Mouse (Mus musculus): ENCODE measurements around the gene Pard3.

The Pard3 gene

GRCm38 (mm10) chr8:127185897-127186296 lies 122.2 kb downstream of the Pard3 start:
- DNase-seq: no peak

- no peak for DNase-seq
These were observed 125.0 kb downstream of the Pard3 start for GRCm38 (mm10) chr8:127188671-127189070.

GRCm38 (mm10) chr8:127190350-127190749 lies 126.7 kb downstream of the Pard3 start:
- peak; percentile 18 for DNase-seq

GRCm38 (mm10) chr8:127191387-127191786 lies 127.7 kb downstream of the Pard3 start:
- DNase-seq: peak; percentile 38

GRCm38 (mm10) chr8:127191824-127192223 lies 128.1 kb downstream of the Pard3 start:
- DNase-seq: no peak

DNA sequence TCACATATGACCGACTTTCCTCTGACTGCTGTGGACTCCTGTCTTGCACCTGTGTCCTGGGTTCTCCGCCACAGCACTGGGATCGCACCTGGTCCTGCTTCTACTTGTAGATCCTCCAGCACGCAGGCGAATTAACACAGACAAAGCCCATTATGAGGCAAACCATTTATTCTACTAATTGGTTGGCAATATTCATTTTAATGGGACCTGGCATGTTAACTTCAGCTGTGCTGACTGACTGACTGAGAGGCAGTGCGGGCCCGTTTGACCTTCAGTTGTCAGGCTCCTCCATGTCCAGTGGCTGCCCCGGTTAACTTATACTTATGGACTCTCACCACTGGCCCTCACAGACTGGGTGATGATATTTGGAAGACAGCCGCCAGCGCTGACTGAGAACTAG lies 128.6 kb downstream of the Pard3 start:
- no peak for DNase-seq

GRCm38 (mm10) chr8:127193375-127193774 lies 129.7 kb downstream of the Pard3 start:
- no peak for DNase-seq

GRCm38 (mm10) chr8:127194786-127195407 lies 131.2 kb downstream of the Pard3 start:
- no peak for DNase-seq

GRCm38 (mm10) chr8:127196505-127197265 lies 133.0 kb downstream of the Pard3 start:
- no peak for DNase-seq

DNA sequence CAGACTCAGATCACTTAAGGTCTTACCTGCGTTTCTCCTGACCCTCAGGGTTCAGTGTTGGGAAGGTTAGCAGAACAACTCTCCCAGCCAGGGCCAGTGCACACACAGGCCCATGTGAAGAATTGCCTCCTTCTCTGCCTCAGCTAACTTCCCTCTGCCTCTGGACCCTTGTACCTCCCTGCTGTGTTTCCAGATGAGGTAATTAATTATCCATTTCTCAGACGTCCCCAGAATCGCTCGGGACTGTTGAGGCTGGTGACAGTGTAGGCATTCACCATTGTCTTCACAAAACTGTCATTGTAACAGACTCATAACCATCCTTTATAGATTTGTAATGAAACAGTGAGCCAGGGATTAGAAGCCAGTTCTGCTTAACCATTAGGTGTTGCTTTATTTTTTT lies 143.8 kb downstream of the Pard3 start:
- no peak for DNase-seq

- DNase-seq: no peak
These were observed 146.9 kb downstream of the Pard3 start for GRCm38 (mm10) chr8:127210621-127211020.

- DNase-seq: no peak
These were observed 150.6 kb downstream of the Pard3 start for GRCm38 (mm10) chr8:127214338-127214737.

DNA sequence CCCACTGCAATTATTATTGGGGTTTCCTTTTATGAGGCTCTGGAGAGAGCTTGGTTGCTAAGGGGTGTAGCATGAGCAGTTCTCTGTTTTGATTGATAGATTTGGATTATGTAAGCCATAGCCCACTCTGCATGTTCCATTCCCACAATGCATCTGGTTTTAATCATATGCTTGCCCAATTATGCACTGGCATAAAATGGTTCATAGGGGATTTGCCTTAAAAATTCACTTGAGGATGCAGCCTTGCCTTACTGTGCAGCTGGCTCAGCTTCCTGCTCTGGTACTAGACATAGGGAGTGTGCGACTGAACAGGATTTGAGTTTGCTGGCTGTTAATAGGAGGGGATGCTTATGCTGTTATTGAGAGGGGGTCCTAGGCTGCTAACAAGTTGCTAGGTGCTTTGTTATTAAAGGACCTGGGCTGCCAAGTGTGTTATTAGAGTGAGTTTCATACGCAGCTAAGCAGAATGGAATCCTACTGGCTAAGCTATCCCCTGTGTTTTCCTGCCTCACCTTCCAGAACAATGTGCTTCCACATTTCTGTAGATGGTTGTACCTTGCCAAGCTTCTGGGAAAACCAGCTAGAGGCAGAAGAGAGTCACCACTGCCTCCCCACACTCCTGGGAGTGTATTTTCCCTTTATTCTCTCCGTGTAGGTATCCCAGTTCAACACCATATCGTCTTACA lies 151.2 kb downstream of the Pard3 start:
- DNase-seq: no peak

GRCm38 (mm10) chr8:127220206-127220605 lies 156.5 kb downstream of the Pard3 start:
- no peak for DNase-seq

- DNase-seq: no peak
These were observed 156.9 kb downstream of the Pard3 start for GRCm38 (mm10) chr8:127220615-127221014.

DNA sequence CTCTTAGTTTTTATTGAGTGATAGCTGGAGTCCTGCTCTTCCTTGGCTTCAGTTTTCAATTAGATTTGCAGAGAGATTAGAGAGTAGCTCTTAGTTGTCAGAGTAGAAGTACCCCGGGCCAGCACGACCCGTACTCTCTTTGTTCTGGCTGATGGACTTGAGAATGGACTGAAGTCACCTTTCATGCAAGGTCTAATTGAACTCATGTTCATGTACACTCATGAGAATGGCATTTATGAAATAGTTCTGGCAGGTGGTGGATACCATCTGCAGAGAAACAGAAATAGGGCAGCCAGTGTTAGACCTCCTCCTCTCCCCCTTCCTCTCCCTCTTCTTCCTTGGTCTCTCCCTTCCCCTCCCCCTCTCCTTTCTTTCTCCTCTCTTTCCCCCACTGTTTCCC lies 158.7 kb downstream of the Pard3 start:
- no peak for DNase-seq

- no peak for DNase-seq
These were observed 163.3 kb downstream of the Pard3 start for GRCm38 (mm10) chr8:127226996-127227395.

- DNase-seq: no peak
These were observed 163.7 kb downstream of the Pard3 start for GRCm38 (mm10) chr8:127227407-127227806.

GRCm38 (mm10) chr8:127229325-127230232 lies 165.9 kb downstream of the Pard3 start:
- no peak for DNase-seq

GRCm38 (mm10) chr8:127230233-127230595 lies 166.5 kb downstream of the Pard3 start:
- DNase-seq: no peak

- DNase-seq: no peak
These were observed 179.7 kb downstream of the Pard3 start for GRCm38 (mm10) chr8:127243351-127243750.

- no peak for DNase-seq
These were observed 180.1 kb downstream of the Pard3 start for GRCm38 (mm10) chr8:127243841-127244240.

- DNase-seq: no peak
These were observed 187.1 kb downstream of the Pard3 start for GRCm38 (mm10) chr8:127250746-127251145.

Data from thymus, postnatal 25 days (tissue).